Mouse (Mus musculus) bone marrow, adult 2 months (tissue): ENCODE data around the gene Lrrtm4.

Experiments
- CTCF ChIP-seq: fragments of 200-500 bp; IDR thresholded peaks from 2 replicates; pipeline ENCODE4 v1.5.1; 2011; ENCODE audit warnings: low read length, control low read depth; ENCODE audit not compliant: control insufficient read depth, insufficient read depth
- POLR2A ChIP-seq: fragments of 200-500 bp; IDR thresholded peaks from 2 replicates; pipeline ENCODE4 v1.6.1; 2011; ENCODE audit warnings: low read depth, mild to moderate bottlenecking, control low read depth, low read length, borderline replicate concordance; ENCODE audit not compliant: control insufficient read depth

- TF ChIP-seq POLR2A (no peak), CTCF (no peak)
These were observed 190.8 kb downstream of the Lrrtm4 start for GRCm38 (mm10) chr6:80209476-80209875.
